Mouse (Mus musculus): ENCODE data around the gene Dynlt1b.
"Not testable (repeated sequence)": the region's sequence is repeated elsewhere in the genome, so short reads cannot be mapped to it uniquely, and the experiment has no call there.

- TF ChIP-seq GATA1 (IDR thresholded peaks at IDR 0.05; ENCODE audit: borderline replicate concordance, low read length); FLI1 (IDR thresholded peaks at IDR 0.05; ENCODE audit: low read length): not testable (repeated sequence)
Observed at GRCm38 (mm10) chr17:6475913-6476312, 46.0 kb downstream of the Dynlt1b start.

Measured in megakaryocyte, embryonic 14.5 days (primary cell).